Mouse (Mus musculus): ENCODE data around the gene Tmem69.

The Tmem69 gene

GRCm38 (mm10) chr4:116555413-116556300, at the start of gene Tmem69:
TSS of gene Tmem69 (minus strand) at chr4:116555936.
- DNase-seq (ENCODE audit: low spot score in 2 of 2): peak; percentile 64 to 70

- DNase-seq (ENCODE audit: low spot score in 2 of 2): peak; percentile 89 to 91
Measured at GRCm38 (mm10) chr4:116596978-116597881, 41.5 kb upstream of the Tmem69 start.

GRCm38 (mm10) chr4:116596379-116596778, 40.6 kb upstream of the Tmem69 start, which contains the start of gene Ccdc17:
TSS of gene Ccdc17 (plus strand) at chr4:116596654.
- no peak for DNase-seq (ENCODE audit: low spot score in 2 of 2)

GRCm38 (mm10) chr4:116595793-116596192, 40.1 kb upstream of the Tmem69 start:
- no peak for DNase-seq (ENCODE audit: low spot score in 2 of 2)

- DNase-seq (ENCODE audit: low spot score in 2 of 2): no peak
Measured at GRCm38 (mm10) chr4:116558151-116558882, 2.6 kb upstream of the Tmem69 start.

GRCm38 (mm10) chr4:116557306-116558121, 1.8 kb upstream of the Tmem69 start, which contains the start of gene Gpbp1l1:
TSS of gene Gpbp1l1 (plus strand) at chr4:116557658.
- DNase-seq (ENCODE audit: low spot score in 2 of 2): peak; percentile 97

GRCm38 (mm10) chr4:116556561-116557305, 997 bp upstream of the Tmem69 start:
- DNase-seq (ENCODE audit: low spot score in 2 of 2): peak; percentile 91 to 93

- DNase-seq (ENCODE audit: low spot score in 2 of 2): no peak
Measured at GRCm38 (mm10) chr4:116553035-116553434, 2.7 kb downstream of the Tmem69 start.

GRCm38 (mm10) chr4:116550432-116550831, 5.3 kb downstream of the Tmem69 start:
- no peak for DNase-seq (ENCODE audit: low spot score in 2 of 2)

GRCm38 (mm10) chr4:116537737-116538136, 18.0 kb downstream of the Tmem69 start:
- no peak for DNase-seq (ENCODE audit: low spot score in 2 of 2)

GRCm38 (mm10) chr4:116536351-116536750, 19.4 kb downstream of the Tmem69 start:
- DNase-seq (ENCODE audit: low spot score in 2 of 2): no peak

GRCm38 (mm10) chr4:116531109-116531508, 24.6 kb downstream of the Tmem69 start:
- no peak for DNase-seq (ENCODE audit: low spot score in 2 of 2)

- DNase-seq (ENCODE audit: low spot score in 2 of 2): peak; percentile 94
Measured at GRCm38 (mm10) chr4:116507425-116508218, 48.1 kb downstream of the Tmem69 start, which contains the start of gene Ipp. TSS of gene Ipp (plus strand) at chr4:116507549.

- no peak for DNase-seq (ENCODE audit: low spot score in 2 of 2)
Measured at GRCm38 (mm10) chr4:116506886-116507424, 48.8 kb downstream of the Tmem69 start.
